Mouse (Mus musculus): ENCODE data around the gene Mmp14.

DNA sequence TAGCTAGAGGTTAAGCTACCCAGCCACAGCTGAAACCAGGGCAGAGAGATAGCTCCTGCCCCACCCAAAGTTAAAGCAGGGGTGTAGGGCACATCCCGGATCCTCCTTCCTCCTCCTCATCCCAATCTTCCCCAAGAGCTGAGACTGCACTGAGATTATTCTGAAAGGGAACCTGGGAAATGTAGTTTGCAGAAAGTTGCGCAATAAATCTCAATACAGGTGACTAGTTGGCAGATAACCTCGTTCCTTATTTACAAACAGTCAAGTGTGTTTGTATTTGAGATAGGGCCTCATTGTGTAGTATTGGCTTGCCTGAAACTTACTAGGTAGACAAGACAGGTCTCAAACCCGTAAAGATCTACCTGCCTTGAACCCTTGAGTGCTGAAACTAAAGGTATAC is 30.7 kb downstream of the Mmp14 start:
- TF ChIP-seq CTCF (IDR thresholded peaks at IDR 0.05; ENCODE audit: insufficient read depth, low read length) (no peak), POLR2A (IDR thresholded peaks at IDR 0.05; ENCODE audit: borderline replicate concordance, extremely low read depth, low read depth, low read length) (no peak)

Measured in lung, adult 2 months (tissue).